Mouse (Mus musculus) urinary bladder, postnatal 25 days (tissue): ENCODE measurements around the gene Gm20661.
"Not testable (repeated sequence)": the region's sequence is repeated elsewhere in the genome, so short reads cannot be mapped to it uniquely, and the experiment has no call there.

ENCODE experiments used
- DNase-seq: peaks from one replicate; pipeline ENCODE4 v3.0.0; 2022; ENCODE audit warnings: low spot score

Gm20661 gene

DNA sequence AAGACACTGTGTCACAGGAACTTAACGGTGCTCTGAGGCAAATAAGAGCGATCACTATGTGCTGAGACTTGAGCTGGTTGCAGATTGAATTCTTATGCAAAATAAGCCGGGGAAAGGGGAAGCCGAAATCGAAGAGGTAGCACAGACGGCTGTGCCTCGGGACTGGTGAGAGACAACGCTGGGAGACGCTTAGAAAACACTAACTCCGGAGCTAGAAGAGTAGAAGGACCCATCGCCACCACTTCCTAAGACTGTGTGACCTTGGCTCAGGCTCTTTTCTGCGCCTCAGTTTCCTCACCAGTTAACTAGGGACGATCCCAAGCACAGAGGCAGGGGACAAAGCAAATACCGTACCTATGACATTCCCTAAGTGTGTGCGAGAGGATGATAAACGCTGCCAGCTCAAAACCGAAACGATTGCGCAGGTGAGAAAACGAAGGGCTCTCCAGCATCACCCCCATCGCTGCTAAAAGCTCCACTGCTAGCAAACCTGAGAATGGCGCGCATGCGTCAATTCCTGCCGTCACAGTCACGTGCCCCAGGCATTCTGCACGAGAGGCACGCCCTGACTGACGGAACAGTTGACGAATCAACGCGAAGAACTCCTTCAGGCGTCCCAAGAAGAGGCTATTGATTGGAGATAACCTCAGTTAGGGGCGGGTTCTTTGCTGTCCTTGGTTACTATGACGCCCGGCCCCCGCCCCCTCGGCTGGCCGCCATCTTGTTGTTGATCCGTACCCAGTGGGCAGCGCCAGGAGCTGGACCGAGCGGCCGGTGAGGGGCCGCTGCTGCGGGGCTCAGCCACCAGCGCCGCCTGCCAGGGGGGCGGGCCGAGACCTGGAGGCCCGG, 19.3 kb downstream of the Gm20661 start, which contains the start of gene Ip6k1:
Gene Ip6k1 (plus strand): TSS at position 580 of the 849 bp plus-strand sequence.
- DNase-seq, result peak; percentile 100

DNA sequence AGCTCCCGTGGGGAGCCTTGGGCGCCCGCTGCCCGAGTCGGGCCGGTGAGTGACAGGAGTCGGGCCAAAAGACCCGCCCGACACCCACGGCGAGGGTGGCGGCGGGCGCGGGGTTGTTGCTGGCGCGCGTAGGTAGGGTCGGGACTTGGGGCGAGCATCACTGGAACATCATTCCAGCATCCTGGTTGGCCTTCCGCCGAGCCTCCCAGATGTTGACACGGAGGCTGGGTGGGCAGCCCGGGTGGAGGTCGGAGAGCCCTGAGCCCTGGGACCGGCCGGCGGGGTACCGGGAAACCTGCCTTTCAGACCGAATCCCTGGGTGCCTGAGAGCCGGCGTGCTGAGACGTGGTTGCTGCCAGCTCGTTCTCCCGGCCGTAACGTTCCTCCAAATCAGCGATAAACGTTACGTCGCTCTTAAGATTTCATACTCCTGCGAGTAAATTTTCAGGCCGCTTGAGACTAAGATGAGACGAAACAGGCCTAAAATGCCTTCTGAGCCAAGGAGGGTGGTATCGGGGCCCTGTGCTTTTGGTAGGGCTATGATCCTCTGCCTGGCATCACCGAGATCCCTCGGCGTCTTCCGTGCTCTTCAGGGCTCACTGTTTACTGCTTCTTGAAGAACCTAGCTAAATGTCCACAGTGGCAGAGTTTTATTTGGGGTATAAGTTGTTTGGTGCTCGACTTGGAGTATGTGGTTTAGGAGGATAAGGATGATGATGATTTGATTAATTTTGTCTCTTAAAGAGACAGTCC, 20.1 kb downstream of the Gm20661 start:
- DNase-seq, result no peak

DNA sequence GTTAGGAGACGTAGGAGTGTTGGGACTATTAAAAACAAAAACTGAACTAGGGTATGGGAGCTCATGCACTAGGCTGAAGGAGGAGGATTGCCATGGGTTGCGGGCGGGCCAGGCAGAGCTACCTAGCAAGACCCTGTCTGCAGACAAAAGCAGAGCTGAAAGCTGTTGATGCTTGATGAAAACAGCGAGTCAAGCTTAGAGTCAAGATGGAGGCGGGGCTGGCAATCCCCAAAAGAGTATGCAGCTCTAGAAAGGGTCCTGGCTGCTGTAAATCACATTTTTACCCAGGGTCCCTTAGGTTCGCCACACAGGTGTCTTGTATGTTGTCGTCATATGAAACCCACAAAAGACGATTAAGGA, 20.7 kb downstream of the Gm20661 start:
- no peak for DNase-seq

DNA sequence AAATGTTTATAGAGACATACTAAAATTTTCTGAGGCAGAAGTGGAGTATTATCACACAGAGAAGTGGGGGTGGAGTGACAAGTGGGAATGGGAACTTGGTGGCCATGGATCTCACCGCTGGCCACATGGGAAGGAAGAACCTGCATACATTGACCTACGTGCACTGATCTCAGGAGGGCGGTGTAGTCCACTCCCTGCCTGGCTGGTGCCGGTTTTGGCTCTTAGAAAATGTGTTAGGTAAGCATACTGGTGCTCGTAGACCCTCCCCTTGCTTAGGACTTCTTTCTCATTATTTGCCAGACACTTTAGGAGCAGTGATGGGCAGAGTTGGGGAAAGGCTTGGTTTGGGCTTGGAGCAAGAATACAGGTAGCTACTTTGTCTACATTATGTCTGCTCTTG, 25.2 kb downstream of the Gm20661 start:
- DNase-seq, result no peak

DNA sequence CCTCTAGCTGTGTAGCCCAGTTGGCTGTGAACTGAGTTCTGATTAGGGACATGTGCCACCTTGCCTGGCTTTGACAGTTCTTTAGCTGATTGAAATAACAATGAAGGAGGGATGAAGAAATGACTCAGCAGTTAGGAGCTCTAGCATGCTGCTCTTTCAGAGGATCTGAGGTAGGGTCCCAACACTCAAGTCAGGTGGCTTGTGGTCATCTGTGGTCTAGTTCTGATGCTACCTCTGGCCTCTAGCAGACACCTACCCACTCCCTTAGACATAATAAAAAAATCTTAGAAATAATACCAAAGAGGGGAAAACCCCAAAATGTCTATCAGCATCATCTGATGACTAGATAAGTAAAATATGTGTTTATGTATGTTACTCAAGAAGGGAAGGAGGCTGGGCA, 27.5 kb downstream of the Gm20661 start:
- DNase-seq, result no peak

DNA sequence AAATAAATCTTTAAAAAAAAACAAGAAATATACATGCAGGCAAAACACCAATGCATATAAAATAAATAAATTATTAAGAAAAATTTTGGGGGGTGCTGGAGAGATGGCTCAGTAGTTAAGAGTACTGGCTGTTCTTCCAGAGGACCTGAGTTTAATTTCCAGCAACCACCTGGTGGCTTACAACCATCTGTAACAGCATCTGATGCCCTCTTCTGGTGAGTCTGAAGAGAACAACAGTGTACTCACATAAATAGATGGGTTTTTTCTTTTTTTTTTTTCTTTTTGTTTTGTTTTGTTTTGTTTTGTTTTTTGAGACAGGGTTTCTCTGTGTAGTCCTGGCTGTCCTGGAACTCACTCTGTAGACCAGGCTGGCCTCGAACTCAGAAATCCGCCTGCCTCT, 30.7 kb downstream of the Gm20661 start:
- not testable (repeated sequence) for DNase-seq

DNA sequence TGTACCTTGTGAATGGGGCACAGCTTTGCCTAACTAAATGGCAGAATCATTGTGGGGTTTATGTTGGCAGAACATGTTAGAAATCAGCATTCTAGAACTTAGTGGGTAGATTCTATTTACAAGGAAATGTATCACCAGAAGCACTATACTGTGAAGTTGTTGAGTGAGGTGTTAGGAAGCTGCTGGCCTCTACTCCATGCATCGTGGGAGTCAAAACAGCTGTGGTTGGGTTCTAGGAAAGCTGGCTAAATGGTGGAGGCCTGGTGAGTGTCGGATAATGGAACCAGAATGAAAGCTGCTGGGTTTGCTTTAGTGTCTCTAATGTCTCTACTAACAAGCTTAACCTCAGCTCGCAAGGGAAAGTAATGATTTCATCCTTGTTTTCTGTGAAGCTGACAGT, 34.3 kb downstream of the Gm20661 start:
- DNase-seq, result no peak

DNA sequence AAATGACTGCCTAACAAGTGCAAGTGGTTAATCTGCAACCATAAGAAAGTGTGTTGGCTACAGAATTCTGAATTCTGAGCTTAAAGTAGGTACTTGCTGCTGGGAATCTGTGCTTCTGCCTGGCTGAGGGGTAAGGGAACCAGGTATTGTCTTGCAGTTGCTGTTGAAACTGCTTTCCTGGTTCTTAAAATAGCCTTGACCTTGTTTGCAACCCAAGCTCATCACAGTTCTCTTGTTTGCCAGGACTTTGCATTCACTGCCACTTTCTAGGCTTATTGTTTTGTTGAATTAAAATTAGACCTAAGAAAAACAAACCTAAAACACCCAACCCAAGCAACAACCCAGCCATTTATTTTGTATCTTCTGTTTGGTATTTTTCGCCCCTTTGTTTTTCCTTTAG, 37.9 kb downstream of the Gm20661 start:
- DNase-seq, result no peak

DNA sequence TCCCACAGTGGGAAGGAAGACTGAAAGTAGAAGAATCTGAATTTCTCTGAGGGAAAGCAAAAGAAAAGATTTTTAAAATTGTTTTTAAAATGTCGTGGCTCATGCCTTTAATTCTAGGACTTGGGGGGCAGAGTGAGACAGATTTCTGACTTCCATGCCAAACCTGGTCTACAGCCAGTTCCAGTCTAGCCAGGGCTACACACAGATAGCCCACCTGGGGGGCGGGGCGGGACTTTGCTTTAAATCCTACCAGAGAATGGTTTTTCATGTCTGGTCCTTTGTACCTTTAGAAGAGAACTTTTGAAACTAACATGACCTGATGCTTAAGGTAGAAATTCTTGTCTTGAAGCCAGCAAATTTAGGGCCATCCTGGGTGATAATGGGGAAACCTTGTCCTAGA, 40.4 kb downstream of the Gm20661 start:
- DNase-seq, result no peak

DNA sequence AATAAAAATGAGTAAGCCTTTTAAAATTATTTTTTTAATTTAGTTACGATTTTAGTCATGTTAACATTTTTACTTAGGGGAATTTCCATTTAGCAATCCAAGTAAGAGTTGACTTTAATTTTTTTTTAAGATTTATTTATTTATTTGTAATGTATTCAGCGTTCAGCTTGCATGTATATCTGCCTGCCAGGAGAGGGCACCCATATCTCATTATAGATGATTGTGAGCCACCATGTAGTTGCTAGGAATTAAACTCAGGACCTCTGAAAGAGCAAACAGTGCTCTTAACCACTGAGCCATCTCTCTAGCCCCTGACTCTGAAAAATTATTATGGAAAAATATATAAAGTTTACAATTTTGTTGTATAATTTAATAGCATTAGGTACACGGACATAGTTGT, 43.7 kb downstream of the Gm20661 start:
- DNase-seq, result no peak

DNA sequence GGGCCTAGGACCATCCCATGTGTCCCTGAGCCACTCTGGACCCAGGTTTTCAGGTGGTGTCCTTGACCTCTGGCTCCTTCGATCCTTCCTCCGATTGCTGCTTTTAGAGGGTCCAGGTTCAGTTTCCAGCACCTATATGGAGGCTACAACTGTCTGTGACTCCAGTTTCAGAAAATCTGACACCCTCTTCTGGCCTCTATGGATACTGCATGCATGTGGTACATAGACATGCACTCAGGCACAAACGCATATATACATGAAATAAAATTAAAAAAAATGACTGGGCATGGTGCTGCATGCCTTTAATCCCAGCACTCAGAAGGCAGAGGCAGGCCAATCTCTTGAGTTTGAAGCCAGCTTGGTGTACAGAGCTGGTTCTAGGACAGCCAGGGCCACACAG, 45.0 kb downstream of the Gm20661 start:
- DNase-seq, result no peak

DNA sequence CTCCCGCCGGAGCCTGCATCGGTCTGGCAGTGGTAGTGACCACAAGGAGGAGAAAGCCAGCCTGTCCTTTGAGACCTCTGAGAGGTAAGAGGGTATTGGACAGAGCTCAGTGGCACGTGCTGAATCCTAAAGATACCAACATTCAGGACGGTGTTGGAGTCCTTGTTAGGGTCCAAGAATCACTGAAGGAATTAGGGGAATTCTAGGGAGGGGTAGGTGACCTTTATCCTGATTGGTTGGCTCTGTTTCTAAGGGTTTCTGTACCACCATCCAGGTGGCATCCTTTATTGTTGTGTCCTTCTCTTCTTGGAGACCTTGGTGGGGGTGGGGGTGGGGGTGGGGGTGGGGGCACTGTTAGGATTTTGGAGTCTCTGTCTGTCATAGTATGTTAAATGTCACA, 49.3 kb downstream of the Gm20661 start:
- DNase-seq, result no peak

DNA sequence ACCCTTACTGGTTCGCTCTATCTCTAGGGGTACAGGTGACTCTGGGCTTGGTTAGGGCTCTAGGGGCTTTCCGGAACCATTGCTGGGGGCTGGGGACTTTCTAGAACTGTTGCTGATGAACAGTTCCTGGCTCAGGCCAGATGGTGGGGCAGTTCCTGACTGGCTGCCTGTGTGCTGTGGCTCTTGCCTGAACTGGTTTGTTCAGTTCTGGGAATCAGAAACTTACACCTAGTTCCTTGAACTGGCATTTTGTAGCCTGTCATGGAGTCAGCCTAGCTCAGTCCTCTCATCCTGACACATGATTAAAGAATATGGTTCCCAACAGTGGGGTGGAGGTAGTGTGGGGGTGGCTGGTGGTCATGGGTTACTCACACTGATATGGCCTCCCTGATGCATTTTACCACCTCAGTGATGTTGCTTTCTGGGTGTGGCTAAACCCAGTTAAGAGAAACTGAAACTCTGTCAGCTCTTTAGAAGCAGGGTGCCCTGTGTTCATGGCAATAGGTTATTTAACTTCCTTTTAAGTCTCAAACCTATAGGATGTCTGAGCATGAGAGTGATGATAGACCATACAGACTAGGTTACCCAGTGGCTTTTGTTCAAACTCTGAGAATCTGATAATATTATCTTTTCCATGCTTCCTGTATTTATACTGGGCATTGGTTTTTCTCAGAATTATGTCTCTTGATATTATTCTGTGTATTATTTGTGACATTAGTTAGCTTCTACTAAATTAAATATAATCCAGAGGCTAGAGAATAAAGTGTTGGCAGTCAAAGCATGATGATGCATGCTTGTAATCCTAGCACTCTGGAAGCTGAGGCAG, 52.7 kb downstream of the Gm20661 start:
- DNase-seq, result no peak
